Mouse (Mus musculus) MEL (cell line): Measurements from ENCODE around the gene Zmynd11. TPM values are rescaled to one million over a fixed set of nuclear protein-coding genes. Genes with fewer than 3 reads are reported as not detected.

Experiments
- DNase-seq: peaks from one replicate; pipeline ENCODE4 v3.0.0; 2011; ENCODE audit warnings: low read depth, low spot score
- H3K27ac ChIP-seq: 2 replicates; pipeline ENCODE4 v1.5.1; 2012; ENCODE audit warnings: low read depth, mild to moderate bottlenecking, control low read depth, low read length, moderate library complexity; ENCODE audit not compliant: control insufficient read depth
- H3K27me3 ChIP-seq, 2 experiments: fragments of 150-350 bp in 1 of 2; sonication (generic) in 1 of 2; 2 replicates each; pipeline ENCODE4 v1.6.1; 2012; ENCODE audit warnings: low read length in 2 of 2, mild to moderate bottlenecking in 2 of 2, improper control_type of control experiment in 1 of 2, moderate library complexity in 1 of 2; ENCODE audit not compliant: insufficient read depth in 2 of 2, control insufficient read depth in 1 of 2
- H3K36me3 ChIP-seq, 2 experiments: 2 replicates each; pipeline ENCODE4 v1.6.1; 2012 to 2014; ENCODE audit warnings: low read length in 2 of 2, improper control_type of control experiment in 1 of 2, inconsistent platforms in 1 of 2, mild to moderate bottlenecking in 1 of 2; ENCODE audit not compliant: insufficient read depth in 2 of 2, control insufficient read depth in 1 of 2
- H3K4me1 ChIP-seq, 2 experiments: fragments of 150-350 bp in 1 of 2; sonication (generic) in 1 of 2; 2 replicates each; pipeline ENCODE4 v1.6.1; 2012; ENCODE audit warnings: low read length in 2 of 2, improper control_type of control experiment in 1 of 2, mild to moderate bottlenecking in 1 of 2; ENCODE audit not compliant: insufficient read depth in 2 of 2, control insufficient read depth in 1 of 2
- H3K4me3 ChIP-seq, 2 experiments: fragments of 150-350 bp in 1 of 2; sonication (generic) in 1 of 2; 2 replicates each; pipeline ENCODE4 v1.5.1; 2012; ENCODE audit warnings: low read depth in 2 of 2, low read length in 2 of 2, mild to moderate bottlenecking in 2 of 2, moderate library complexity in 2 of 2, control low read depth in 1 of 2, improper control_type of control experiment in 1 of 2; ENCODE audit not compliant: control insufficient read depth in 1 of 2, insufficient read depth in 1 of 2
- H3K79me2 ChIP-seq: 2 replicates; pipeline ENCODE4 v1.6.1; 2012; ENCODE audit warnings: mild to moderate bottlenecking, low read length, moderate library complexity; ENCODE audit not compliant: control insufficient read depth, poor library complexity, insufficient read depth
- H3K9ac ChIP-seq: 2 replicates; pipeline ENCODE4 v1.6.1; 2012; ENCODE audit warnings: low read depth, mild to moderate bottlenecking, control low read depth, low read length, moderate library complexity; ENCODE audit not compliant: control insufficient read depth, poor library complexity, severe bottlenecking
- H3K9me3 ChIP-seq: fragments of 150-350 bp; sonication (generic); replicated peaks from 2 replicates; pipeline ENCODE4 v1.6.1; 2012; ENCODE audit warnings: mild to moderate bottlenecking, low read length, improper control_type of control experiment, moderate library complexity; ENCODE audit not compliant: insufficient read depth
- CHD1 ChIP-seq: IDR thresholded peaks from 2 replicates; pipeline ENCODE4 v1.6.1; 2012; ENCODE audit warnings: low read depth, mild to moderate bottlenecking, inconsistent platforms, low read length, improper control_type of control experiment
- ELF1 ChIP-seq: IDR thresholded peaks from 2 replicates; pipeline ENCODE4 v1.6.1; 2014; ENCODE audit warnings: low read depth, mild to moderate bottlenecking, inconsistent platforms, low read length, improper control_type of control experiment, moderate library complexity
- EP300 ChIP-seq, 2 experiments: IDR thresholded peaks; 2 replicates each; pipeline ENCODE4 v1.6.1; 2011; ENCODE audit warnings: improper control_type of control experiment in 2 of 2, low read length in 2 of 2, low read depth in 1 of 2, mild to moderate bottlenecking in 1 of 2
- MAFK ChIP-seq: IDR thresholded peaks from 2 replicates; pipeline ENCODE4 v1.6.1; 2011; ENCODE audit warnings: low read depth, mild to moderate bottlenecking, low read length, improper control_type of control experiment, borderline replicate concordance
- MEF2A ChIP-seq: IDR thresholded peaks from 2 replicates; pipeline ENCODE4 v1.6.1; 2014; ENCODE audit warnings: low read depth, mild to moderate bottlenecking, inconsistent platforms, low read length, improper control_type of control experiment; ENCODE audit not compliant: poor library complexity, insufficient replicate concordance, severe bottlenecking; ENCODE audit errors: extremely low read depth
- NRF1 ChIP-seq: IDR thresholded peaks from 2 replicates; pipeline ENCODE4 v1.6.1; 2014; ENCODE audit warnings: low read depth, mild to moderate bottlenecking, inconsistent platforms, low read length, improper control_type of control experiment, moderate library complexity; ENCODE audit not compliant: poor library complexity, insufficient read depth, severe bottlenecking
- TAL1 ChIP-seq: IDR thresholded peaks from 2 replicates; pipeline ENCODE4 v1.6.1; 2012; ENCODE audit warnings: mild to moderate bottlenecking, inconsistent platforms, low read length, moderate library complexity, mixed read lengths
- UBTF ChIP-seq: IDR thresholded peaks from 2 replicates; pipeline ENCODE4 v1.6.1; 2012; ENCODE audit warnings: low read depth, mild to moderate bottlenecking, inconsistent platforms, low read length, improper control_type of control experiment, moderate library complexity, borderline replicate concordance; ENCODE audit not compliant: insufficient read depth
- USF1 ChIP-seq: IDR thresholded peaks from 2 replicates; pipeline ENCODE4 v1.6.1; 2014; ENCODE audit warnings: low read depth, mild to moderate bottlenecking, inconsistent platforms, low read length, improper control_type of control experiment, moderate library complexity
- ZKSCAN1 ChIP-seq: IDR thresholded peaks from 2 replicates; pipeline ENCODE4 v1.6.1; 2012; ENCODE audit warnings: low read depth, mild to moderate bottlenecking, inconsistent platforms, low read length, improper control_type of control experiment, moderate library complexity
- ZNF384 ChIP-seq: IDR thresholded peaks from 2 replicates; pipeline ENCODE4 v1.6.1; 2012; ENCODE audit warnings: low read depth, mild to moderate bottlenecking, inconsistent platforms, low read length, improper control_type of control experiment
- polyA plus RNA-seq, 2 experiments: library from polyadenylated mRNA; stranded (reverse) in 1 of 2; unstranded in 1 of 2; fragments of >175 nt in 1 of 2; fragments of >200 nt in 1 of 2; gene quantifications; 2 replicates each; pipeline versions ENCODE4 v1.2.1 to v1.2.4; 2012; ENCODE audit warnings: low replicate concordance in 2 of 2, low read depth in 1 of 2; ENCODE audit not compliant: insufficient read length in 2 of 2, insufficient read depth in 1 of 2, missing spikeins in 1 of 2
- total RNA-seq: library from RNA; depleted of rRNA; stranded (reverse); fragments of 300-350 nt; gene quantifications from 2 replicates; pipeline ENCODE4 v1.2.3, GENCODE M21; 2012

Gene Zmynd11
- total and polyA plus RNA-seq, 3 experiments: 21.8 to 310 (median 33.0) TPM

GRCm38 (mm10) chr13:9764646-9765536 lies at the start of gene Zmynd11 (continued):
- TF ChIP-seq ZNF384 (peak; percentile 69), MAFK (no peak), ELF1 (no peak), UBTF (0 out of 2 replicates have a peak, but pooled peaks have one; percentile 49)

DNA sequence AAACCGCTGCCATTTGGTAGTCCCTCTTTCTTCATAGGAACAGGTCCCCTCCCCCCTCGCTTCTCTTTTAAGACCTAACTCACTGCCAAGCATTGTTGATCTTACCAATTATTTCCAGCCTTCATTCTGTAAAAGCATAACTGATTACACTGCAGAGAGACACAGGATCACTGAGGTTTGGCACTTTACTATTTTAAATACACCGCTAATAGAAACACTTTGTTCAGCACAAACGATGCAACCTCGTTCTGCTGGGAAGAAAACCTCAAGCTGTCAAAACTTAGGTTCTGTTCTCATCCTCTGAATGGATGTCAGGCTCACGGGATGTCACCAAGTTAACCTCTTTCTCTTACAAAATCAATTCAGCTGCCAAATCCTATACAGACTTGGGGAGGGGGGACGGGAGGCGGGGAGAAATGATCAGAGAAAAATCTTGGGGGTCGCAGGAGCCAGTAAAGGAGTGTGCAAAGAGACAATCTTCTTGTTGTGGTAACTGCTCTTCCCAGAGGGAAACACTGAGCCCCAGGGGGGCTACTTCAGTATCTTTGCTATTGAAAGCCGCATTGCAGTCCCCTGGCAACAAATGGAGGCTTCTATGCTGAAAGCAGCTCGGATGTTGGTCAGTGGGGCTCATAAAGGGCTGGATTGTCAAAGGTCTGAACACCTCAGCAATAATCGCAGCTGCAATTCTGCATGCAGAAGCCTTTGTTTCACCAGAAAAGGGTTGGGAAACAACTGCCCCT lies 30.9 kb upstream of the Zmynd11 start:
- Histone ChIP-seq H3K27ac (no peak overlapping the region), H3K4me3 (no peak overlapping the region), H3K9ac (no peak overlapping the region), H3K79me2 (no peaks in the 10 kb centered on the region), H3K4me1 (no peaks in the 10 kb centered on the region), H3K9me3 (no peaks in the 10 kb centered on the region), H3K36me3 (no peaks in the 10 kb centered on the region), H3K27me3 (peaks cover 0 to 2% of the 10 kb centered on the region in 2 experiments; a peak in 2 of 4 replicates)
- TF ChIP-seq CHD1 (no peak), NRF1 (no peak), TAL1 (no peak), MEF2A (no peak), EP300 (IDR thresholded peaks at IDR 0.05; ENCODE audit: low read depth in 1 of 2, low read length in 2 of 2) (no peak)
- no peak for DNase-seq

- TF ChIP-seq USF1 (no peak), ZKSCAN1 (no peak), UBTF (no peak), EP300 (IDR thresholded peaks at IDR 0.05; ENCODE audit: low read depth in 1 of 2, low read length in 2 of 2) (no peak)
- Histone ChIP-seq H3K9ac (no peak overlapping the region), H3K27ac (no peak overlapping the region), H3K9me3 (no peaks in the 10 kb centered on the region), H3K4me1 (no peaks in the 10 kb centered on the region), H3K27me3 (peaks cover 0 to 3% of the 10 kb centered on the region in 2 experiments; a peak in 2 of 4 replicates), H3K79me2 (no peaks in the 10 kb centered on the region), H3K36me3 (no peaks in the 10 kb centered on the region), H3K4me3 (no peak overlapping the region)
- DNase-seq: no peak
Observed at GRCm38 (mm10) chr13:9786050-9786449, 20.9 kb upstream of the Zmynd11 start.
